ENCODE assay signal across 16 mouse cellular contexts in genomic region chr16:78697514-78698209, GRCm38 (mm10).
DNase-seq lines count a peak whose midpoint lies in the region; ATAC-seq lines count a peak whose summit lies in the region.
"Had no signal": no experiment of that assay in that cellular context is flagged by ENCODE, and none has a peak within 500 bp of the region (broad histone marks: within the 10 kb centered on the region; RNA-seq: fewer than 3 reads in every experiment).

No protein-coding gene starts in this region.

- H3K4me1 ChIP-seq in hindbrain, embryonic 15.5 days (replicated peaks) = peaks cover 12% of the 10 kb centered on the region
- H3K4me1 ChIP-seq in hindbrain, embryonic 10.5 days (replicated peaks) = no peaks in the 10 kb centered on the region
- H3K4me1 ChIP-seq in midbrain, embryonic 14.5 days (ENCODE audit: control insufficient read depth, insufficient read depth, low read length) = no peaks in the 10 kb centered on the region
- H3K4me1 ChIP-seq in midbrain, embryonic 10.5 days = no peaks in the 10 kb centered on the region
- peaks cover 6% of the 10 kb centered on the region; the same call in 1 of the 2 replicates for H3K4me1 ChIP-seq in hindbrain, embryonic 16.5 days (ENCODE audit: control insufficient read depth, insufficient read depth, low read depth, low read length)
- H3K4me1 ChIP-seq: intestine, embryonic 15.5 days; liver, embryonic 12.5 days; midbrain, embryonic 12.5 days had no signal

- H3K27ac ChIP-seq in hindbrain, embryonic 15.5 days (replicated peaks) = 0 out of 2 replicates have a peak overlapping the region, but pooled peaks have one; percentile 33
- no peak overlapping the region for H3K27ac ChIP-seq in hindbrain, embryonic 10.5 days
- no peak overlapping the region for H3K27ac ChIP-seq in midbrain, embryonic 14.5 days (replicated peaks; ENCODE audit: low read depth, low read length)
- no peak overlapping the region for H3K27ac ChIP-seq in midbrain, embryonic 10.5 days (replicated peaks)
- no peak overlapping the region for H3K27ac ChIP-seq in hindbrain, embryonic 16.5 days (ENCODE audit: low read depth, low read length)
- H3K27ac ChIP-seq: intestine, embryonic 15.5 days; liver, embryonic 12.5 days; midbrain, embryonic 12.5 days had no signal

- peak; percentile 65; the same call in 1 of the 2 replicates for ATAC-seq in hindbrain, embryonic 15.5 days (ENCODE audit: low FRiP score, low read depth)
- ATAC-seq in midbrain, embryonic 14.5 days (ENCODE audit: low FRiP score, low TSS enrichment) = no peak
- peak; percentile 80 for ATAC-seq in hindbrain, embryonic 16.5 days
- ATAC-seq: intestine, embryonic 15.5 days; liver, embryonic 12.5 days had no signal

- H3K4me3 ChIP-seq in hindbrain, embryonic 15.5 days = no peak overlapping the region
- no peak overlapping the region for H3K4me3 ChIP-seq in hindbrain, embryonic 10.5 days
- H3K4me3 ChIP-seq in midbrain, embryonic 14.5 days (replicated peaks; ENCODE audit: low read depth, low read length) = no peak overlapping the region
- H3K4me3 ChIP-seq in midbrain, embryonic 10.5 days = no peak overlapping the region
- no peak overlapping the region for H3K4me3 ChIP-seq in hindbrain, embryonic 16.5 days (ENCODE audit: low read length)
- H3K4me3 ChIP-seq: intestine, embryonic 15.5 days; liver, embryonic 12.5 days; midbrain, embryonic 12.5 days had no signal

- no peak overlapping the region for H3K9ac ChIP-seq in hindbrain, embryonic 15.5 days
- H3K9ac ChIP-seq in midbrain, embryonic 14.5 days (replicated peaks; ENCODE audit: low read length) = no peak overlapping the region
- H3K9ac ChIP-seq in hindbrain, embryonic 16.5 days (ENCODE audit: low read depth, low read length) = no peak overlapping the region
- H3K9ac ChIP-seq: intestine, embryonic 15.5 days; liver, embryonic 12.5 days; midbrain, embryonic 12.5 days had no signal

- DNase-seq in hindbrain, embryonic 10.5 days (ENCODE audit: low spot score) = no peak
- peak; percentile 51 for DNase-seq in midbrain, embryonic 14.5 days
- no peak for DNase-seq in midbrain, embryonic 10.5 days (ENCODE audit: low spot score)
- DNase-seq in right cerebral cortex, postnatal 4 days = no peak
- DNase-seq in T-cell, adult 2 months (ENCODE audit: low spot score) = no peak
- DNase-seq: cerebellum, postnatal 14 days; heart, postnatal 14 days; layer of hippocampus, postnatal 36 days; right cerebral cortex, adult 18-20 months; thymus, adult 18-20 months had no signal

- 49% methylated on average over 3 of the region's 3 CpGs for WGBS in hindbrain, embryonic 15.5 days
- WGBS in hindbrain, embryonic 10.5 days = 72% methylated on average over 3 of the region's 3 CpGs
- 52% methylated on average over 3 of the region's 3 CpGs for WGBS in midbrain, embryonic 14.5 days
- 74% methylated on average over 3 of the region's 3 CpGs for WGBS in midbrain, embryonic 10.5 days
- WGBS in hindbrain, embryonic 16.5 days = 45% methylated on average over 3 of the region's 3 CpGs

- H3K9me3 ChIP-seq in hindbrain, embryonic 15.5 days = no peaks in the 10 kb centered on the region
- H3K9me3 ChIP-seq in hindbrain, embryonic 10.5 days = no peaks in the 10 kb centered on the region
- no peaks in the 10 kb centered on the region for H3K9me3 ChIP-seq in midbrain, embryonic 14.5 days (ENCODE audit: control insufficient read depth, low read length)
- no peaks in the 10 kb centered on the region for H3K9me3 ChIP-seq in midbrain, embryonic 10.5 days (replicated peaks)
- H3K9me3 ChIP-seq in hindbrain, embryonic 16.5 days (ENCODE audit: control insufficient read depth, low read length) = no peaks in the 10 kb centered on the region
- H3K9me3 ChIP-seq: intestine, embryonic 15.5 days; liver, embryonic 12.5 days; midbrain, embryonic 12.5 days had no signal

- no peak overlapping the region for H3K4me2 ChIP-seq in hindbrain, embryonic 15.5 days
- H3K4me2 ChIP-seq in midbrain, embryonic 14.5 days (ENCODE audit: low read length) = no peak overlapping the region
- H3K4me2 ChIP-seq in hindbrain, embryonic 16.5 days (ENCODE audit: low read length) = no peak overlapping the region
- H3K4me2 ChIP-seq: heart, embryonic 11.5 days; intestine, embryonic 15.5 days; liver, embryonic 12.5 days; midbrain, embryonic 12.5 days had no signal

- H3K27me3 ChIP-seq in hindbrain, embryonic 15.5 days = no peaks in the 10 kb centered on the region
- no peaks in the 10 kb centered on the region for H3K27me3 ChIP-seq in hindbrain, embryonic 10.5 days (ENCODE audit: insufficient read depth, poor library complexity, severe bottlenecking)
- H3K27me3 ChIP-seq in midbrain, embryonic 14.5 days (ENCODE audit: control insufficient read depth, insufficient read depth, low read length) = no peaks in the 10 kb centered on the region
- H3K27me3 ChIP-seq in midbrain, embryonic 10.5 days (ENCODE audit: low read depth, poor library complexity, severe bottlenecking) = no peaks in the 10 kb centered on the region
- H3K27me3 ChIP-seq in hindbrain, embryonic 16.5 days (replicated peaks; ENCODE audit: control insufficient read depth, insufficient read depth, low read length) = no peaks in the 10 kb centered on the region
- H3K27me3 ChIP-seq: intestine, embryonic 15.5 days; liver, embryonic 12.5 days; midbrain, embryonic 12.5 days had no signal

- H3K36me3 ChIP-seq in hindbrain, embryonic 15.5 days = no peaks in the 10 kb centered on the region
- no peaks in the 10 kb centered on the region for H3K36me3 ChIP-seq in hindbrain, embryonic 10.5 days
- no peaks in the 10 kb centered on the region for H3K36me3 ChIP-seq in midbrain, embryonic 14.5 days (ENCODE audit: control insufficient read depth, insufficient read depth, low read length)
- no peaks in the 10 kb centered on the region for H3K36me3 ChIP-seq in midbrain, embryonic 10.5 days
- no peaks in the 10 kb centered on the region for H3K36me3 ChIP-seq in hindbrain, embryonic 16.5 days (ENCODE audit: control insufficient read depth, insufficient read depth, low read length)
- H3K36me3 ChIP-seq: intestine, embryonic 15.5 days; liver, embryonic 12.5 days; midbrain, embryonic 12.5 days had no signal
